Mouse (Mus musculus): ENCODE results near the gene Duoxa1.
A peak's percentile ranks its signal among the peaks of the same experiment; 100 is the strongest.

Gene Duoxa1

DNA sequence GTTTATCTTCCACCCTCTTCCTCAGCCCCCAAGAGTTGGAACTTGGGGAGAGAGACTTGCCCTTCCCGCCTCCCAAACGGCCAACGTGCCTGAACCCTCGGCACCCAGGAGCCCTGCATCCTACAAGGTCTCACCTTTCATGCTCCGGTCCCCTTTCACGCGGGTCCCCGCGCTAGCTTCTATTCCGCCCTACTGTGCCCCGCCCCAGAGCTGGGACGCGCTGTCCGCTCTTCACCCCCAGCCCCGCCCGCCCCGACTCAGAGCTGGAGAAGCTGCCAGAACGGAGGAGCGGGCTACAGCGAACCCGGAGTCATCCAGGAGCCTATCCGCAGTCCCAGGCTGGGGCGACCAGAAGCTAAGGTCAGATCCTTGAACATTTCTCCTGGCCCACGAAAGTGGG lies at the start of gene Duoxa1:
Duoxa1 (minus strand) TSS at position 195 of the 400 bp plus-strand sequence.
- no peak for TF ChIP-seq GATA4 (IDR thresholded peaks at IDR 0.05; ENCODE audit: insufficient replicate concordance, low read length)

DNA sequence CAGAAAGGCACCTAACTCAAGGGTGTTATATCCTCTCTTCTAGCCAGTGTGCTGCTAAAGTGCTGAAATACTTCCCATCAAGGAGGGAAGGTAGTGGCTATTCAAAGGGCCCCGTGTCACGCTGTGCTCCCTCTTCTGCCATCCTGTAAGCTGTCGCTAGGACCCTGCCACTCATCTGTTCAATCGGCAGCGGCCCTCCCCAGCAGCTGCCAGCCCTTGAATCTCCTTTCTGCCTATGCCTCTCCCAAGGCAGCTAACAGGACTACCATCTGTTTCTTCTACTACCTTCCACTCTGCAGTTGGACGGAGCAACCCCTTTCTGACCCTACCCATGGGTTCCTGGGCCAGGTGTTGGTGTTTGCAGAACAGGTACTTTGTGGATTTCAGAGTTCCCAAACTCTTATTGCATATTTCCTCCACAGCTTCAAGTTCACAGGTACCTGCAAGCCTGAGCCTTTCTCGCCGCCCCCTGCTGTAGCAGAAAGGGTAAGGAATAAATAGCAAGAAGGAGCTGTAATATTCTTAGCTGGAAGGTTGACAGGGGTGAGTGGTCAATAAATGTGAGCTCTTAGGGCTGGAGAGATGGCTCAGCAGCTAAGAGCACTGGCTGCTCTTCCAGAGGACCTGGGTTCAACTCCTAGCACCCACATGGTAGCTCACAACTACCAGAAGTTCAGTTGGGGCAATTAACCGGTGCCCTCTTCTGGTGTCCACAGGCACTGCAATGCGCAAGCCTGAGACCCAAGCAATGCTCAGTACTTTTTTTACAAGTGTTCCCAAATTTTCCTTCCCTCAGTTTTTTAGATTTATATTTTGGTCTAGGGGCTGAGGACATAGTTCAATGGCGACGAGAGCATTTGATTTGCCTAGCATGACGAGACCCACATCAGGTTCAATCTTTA lies 49.3 kb upstream of the Duoxa1 start:
- no peak for TF ChIP-seq GATA4 (IDR thresholded peaks at IDR 0.05; ENCODE audit: insufficient replicate concordance, low read length)

DNA sequence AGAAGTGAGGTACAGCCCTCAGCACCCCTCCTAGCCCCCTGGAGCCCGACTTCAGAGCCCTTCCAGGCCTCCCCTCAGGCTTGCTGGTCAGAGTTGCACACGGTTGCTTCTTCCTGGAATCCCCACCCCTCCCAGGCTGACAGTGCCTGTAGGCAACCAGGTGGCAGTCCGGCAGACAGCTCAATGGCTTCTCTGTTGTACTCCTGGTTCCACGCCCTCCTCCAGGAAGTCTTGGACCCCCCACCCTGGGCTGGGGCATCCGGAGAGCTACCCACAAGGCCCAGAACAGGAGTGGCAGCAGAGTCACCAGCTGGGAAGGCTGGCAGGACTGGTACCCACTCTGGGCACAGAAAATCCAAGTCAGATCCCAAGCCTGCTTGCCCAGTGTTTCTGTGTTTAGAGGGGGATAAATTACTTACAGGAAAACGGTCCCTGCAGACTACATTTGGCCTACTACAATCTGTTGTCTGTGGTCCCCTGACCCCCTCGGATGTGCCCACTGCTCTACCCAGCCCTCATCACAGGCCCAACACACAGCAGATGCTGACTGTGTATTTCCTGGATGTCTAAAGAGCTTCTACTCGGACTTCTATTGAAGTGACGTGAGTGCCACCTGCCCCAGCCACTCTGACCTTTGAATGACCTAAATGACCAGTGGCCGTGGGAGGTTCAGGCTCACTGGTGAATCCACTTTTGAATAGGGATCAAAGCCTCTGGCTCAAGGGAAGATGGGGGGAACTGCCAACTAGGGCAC lies 48.5 kb upstream of the Duoxa1 start:
- no peak for TF ChIP-seq GATA4 (IDR thresholded peaks at IDR 0.05; ENCODE audit: insufficient replicate concordance, low read length)

DNA sequence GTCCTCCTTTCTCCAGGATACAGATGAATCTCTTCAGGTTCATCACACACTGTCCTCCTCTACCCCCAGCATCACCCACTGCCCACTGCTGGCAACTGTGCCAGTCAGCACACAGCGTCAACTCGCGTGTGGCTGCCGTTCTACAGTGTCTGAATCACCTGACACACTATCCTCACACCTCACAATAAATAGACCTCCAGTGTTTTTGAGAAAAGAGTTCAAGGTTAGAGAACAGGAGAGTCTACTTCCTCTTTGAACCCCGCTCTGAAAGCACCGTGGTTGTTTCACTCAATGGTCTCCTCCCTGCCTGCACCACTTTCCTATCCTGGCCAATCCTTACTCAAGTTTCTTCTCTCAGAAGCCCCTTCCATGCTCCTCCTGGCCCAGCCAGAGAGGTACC lies 47.7 kb upstream of the Duoxa1 start:
- TF ChIP-seq GATA4 (IDR thresholded peaks at IDR 0.05; ENCODE audit: insufficient replicate concordance, low read length): no peak

DNA sequence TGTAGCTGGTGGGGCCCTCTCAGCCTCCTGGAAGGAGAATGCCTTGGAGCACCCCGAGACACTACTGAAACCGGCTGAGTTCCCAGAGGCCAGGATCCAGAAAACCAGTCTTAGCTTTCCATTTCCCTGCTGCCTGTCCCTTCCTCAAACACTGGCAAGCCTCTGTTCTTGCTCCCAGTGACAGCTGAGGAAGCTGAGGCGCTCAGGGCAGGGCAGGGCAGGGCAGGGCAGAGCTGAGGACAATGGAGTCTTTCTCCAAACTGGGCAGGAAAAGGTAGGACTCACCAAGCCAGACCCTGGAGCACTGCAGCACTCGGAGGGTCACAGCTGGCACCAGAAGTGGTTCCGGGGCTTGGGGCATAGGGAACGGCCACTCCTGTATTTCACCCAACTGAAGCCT lies 46.8 kb upstream of the Duoxa1 start:
- TF ChIP-seq GATA4 (IDR thresholded peaks at IDR 0.05; ENCODE audit: insufficient replicate concordance, low read length): no peak

DNA sequence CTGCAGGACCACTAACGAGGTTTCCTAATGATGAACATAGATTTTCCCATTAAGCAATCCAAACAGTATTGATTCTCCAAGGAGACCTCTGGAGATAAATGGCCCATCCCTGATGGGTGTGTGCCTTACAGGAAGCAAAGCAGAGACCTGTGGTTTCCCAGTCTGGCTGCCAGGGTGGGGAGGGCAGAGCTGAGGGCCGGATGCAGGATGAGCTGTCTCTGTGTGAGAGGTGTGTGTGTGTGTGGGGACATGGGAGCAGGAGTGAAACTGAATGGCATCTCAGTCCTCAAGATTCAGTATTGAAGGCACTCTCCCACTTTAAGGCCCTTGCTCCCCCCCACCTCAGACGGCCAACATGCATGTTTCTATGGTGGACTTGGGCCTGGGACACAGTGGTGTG lies 42.7 kb upstream of the Duoxa1 start:
- no peak for TF ChIP-seq GATA4 (IDR thresholded peaks at IDR 0.05; ENCODE audit: insufficient replicate concordance, low read length)

DNA sequence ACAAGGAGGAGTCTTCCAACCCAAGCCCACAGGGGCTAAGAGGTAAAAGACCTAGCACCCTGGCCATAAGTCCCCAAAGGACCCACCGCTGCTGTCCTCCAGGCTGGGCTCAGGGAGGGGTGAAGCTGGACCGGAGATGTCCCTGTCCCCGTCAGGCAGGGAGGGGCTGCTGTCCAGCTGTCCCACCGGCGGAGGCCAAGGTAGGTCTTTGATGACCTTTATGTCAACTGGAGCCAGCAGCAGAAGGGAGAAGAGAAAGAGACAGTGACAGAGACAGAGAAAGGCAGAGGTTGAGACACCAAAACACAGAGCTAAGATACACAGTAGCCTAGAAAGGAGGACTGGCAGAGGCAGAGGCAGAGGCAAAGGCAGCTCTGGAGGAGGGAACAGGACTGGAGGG lies 41.9 kb upstream of the Duoxa1 start:
- TF ChIP-seq GATA4 (IDR thresholded peaks at IDR 0.05; ENCODE audit: insufficient replicate concordance, low read length): no peak

DNA sequence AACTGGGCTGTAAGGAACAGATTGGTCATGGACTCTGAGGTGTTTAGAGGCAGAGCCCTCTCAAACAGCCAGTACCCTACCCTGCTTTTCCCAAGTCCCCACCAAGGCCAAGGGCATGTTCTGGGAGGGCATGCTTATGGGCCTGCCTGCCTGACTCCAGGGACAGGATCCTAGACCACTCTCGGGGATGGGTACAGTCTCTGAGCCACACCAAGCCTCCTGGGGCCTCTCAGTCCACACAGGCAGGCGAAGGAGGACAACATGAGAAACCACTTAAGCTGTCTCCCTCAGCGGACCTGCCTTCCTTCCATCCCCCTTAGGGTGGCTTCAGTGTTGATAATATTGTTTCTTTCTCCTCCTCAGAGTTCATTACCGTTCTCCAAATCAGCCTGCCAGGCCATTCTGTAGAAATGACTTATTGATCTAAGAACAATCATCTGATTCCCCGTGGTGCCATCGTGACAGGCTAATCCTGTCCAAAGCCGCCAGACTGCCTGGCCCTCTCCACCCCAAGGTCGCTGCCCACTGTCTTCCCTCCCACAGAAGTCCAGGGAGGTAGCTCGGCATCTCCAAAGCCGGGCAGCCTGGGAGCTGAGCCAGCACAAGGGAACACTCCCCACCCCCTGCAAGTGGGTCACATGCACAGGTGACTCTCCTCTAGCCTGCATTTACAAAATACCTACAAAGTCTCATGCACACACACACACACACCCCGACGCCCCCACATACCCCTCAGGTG lies 40.8 kb upstream of the Duoxa1 start:
- no peak for TF ChIP-seq GATA4 (IDR thresholded peaks at IDR 0.05; ENCODE audit: insufficient replicate concordance, low read length)

DNA sequence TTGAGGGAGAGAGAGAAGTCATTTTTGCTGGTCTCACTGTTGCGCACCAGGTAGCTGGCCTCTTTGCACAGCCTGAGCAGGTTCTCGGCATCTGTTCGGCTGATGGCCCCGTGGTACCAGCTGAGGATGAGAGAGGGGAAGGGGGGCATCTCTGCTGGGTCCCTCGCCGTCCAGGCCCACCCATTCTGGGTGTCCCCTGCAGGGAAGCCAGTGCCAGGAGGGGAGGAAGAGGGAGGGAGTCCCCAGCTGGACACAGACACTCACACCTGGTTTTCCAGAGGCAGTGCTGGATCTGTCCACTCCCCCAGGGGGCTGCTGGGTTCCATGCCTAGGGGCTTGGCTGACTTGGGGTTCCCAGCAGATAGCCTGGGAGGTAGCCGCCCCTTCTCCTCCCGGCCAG lies 40.2 kb upstream of the Duoxa1 start:
- no peak for TF ChIP-seq GATA4 (IDR thresholded peaks at IDR 0.05; ENCODE audit: insufficient replicate concordance, low read length)

DNA sequence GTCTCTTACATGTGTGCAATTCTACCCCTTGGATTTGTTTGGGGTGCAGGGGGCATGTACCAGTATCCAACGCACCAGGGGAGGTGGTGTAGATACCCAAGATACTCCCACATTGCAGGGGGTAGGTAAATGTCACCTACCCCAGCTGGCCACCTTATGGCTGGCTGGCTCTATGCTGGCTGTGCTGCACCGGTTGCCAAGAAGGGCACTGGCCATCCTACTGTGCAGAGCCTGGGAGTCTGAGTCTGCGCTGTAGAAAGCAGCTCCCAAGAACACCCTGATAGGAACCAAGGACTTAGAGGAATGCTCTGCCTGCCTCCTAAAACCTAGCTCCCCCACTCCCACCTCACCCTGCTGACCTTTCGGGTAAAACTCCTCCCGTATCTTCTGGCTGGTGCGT lies 39.5 kb upstream of the Duoxa1 start:
- TF ChIP-seq GATA4 (IDR thresholded peaks at IDR 0.05; ENCODE audit: insufficient replicate concordance, low read length): no peak

DNA sequence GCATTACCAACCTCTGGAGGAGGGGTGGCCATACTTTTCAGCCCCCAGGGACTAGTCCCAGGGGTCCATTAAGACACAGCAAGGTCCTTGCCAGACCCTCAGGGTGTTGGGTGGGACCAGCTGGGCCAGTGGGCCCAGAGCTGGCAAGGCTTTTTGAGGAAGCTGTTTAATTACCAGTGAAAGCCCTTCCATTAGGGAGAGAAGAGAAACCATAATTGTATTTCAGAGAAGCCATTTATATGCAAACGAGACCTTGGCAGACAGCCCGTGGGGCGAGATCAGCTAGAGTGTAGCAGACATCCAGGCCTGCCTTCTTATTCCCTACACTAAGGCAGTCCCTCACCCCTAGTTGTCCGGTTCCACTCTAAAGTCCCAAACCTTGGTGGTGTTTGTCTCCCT lies 38.4 kb upstream of the Duoxa1 start:
- TF ChIP-seq GATA4 (IDR thresholded peaks at IDR 0.05; ENCODE audit: insufficient replicate concordance, low read length): no peak

DNA sequence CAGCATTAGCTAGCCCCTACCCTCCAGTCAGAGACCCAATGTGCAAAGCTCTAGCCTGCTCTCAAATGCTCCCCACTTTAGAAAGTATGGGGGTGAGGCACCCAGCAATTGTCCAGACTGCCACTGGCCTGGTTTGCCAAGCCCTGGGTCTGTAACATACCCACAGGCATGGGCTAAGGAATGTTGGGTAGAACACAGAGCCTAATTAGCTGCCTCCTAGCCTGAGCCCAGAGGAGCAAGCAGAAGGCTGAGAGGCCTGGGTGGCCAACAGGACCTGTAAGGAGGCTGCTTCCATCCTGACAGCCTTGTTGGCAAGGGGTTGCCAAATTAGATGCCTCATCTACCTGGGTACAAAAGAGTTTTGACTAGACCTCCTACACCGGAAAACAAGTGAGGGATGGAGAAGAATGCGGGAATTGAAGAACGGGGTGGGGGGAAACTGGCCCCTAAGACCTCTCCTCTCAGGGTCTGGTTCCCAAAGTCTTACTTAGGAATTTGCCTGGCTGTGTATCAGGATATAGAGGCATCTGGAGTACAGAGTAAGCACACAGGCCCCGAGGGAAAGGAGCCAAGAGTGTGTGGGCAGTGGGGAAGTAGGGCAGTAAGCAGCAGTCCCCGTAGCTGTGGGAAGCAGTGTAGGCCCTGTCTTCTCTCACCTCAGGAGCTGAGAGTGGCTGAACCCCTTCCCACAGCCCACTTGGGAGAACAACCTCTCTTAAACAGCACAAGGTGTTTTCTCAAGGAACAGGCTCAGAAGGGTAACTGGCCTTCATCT lies 37.8 kb upstream of the Duoxa1 start:
- TF ChIP-seq GATA4 (IDR thresholded peaks at IDR 0.05; ENCODE audit: insufficient replicate concordance, low read length): no peak

DNA sequence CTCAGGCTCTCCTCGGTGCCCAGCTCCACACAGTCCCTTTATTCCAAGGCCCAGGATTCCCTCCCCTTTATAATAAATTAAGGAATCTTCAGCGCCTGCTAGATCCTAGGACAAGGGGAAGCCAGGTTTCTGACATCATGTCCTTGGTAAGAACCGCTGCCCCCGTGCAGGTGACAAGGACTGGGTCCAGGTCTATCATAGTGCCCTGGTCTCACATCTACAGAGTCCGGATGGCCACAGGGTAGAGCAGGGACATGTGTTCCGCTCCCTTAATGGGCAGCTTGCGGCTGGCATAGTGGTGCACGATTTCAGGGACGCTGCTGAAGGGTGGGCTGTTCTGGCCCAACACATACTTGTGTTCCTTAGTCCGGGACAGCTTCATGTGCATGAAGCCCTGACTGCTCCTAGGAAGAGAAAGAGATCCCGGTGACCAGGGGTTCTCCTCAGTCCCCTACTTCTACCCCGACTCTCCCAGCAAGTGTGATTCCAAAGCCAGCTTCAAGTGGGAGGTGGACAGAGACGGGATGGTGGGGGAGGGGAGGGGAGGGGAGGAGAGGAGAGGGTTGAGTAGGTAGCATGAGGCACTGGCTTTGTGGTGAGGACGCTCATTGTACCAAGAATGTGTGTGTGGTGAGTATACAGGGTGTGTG lies 35.7 kb upstream of the Duoxa1 start:
- no peak for TF ChIP-seq GATA4 (IDR thresholded peaks at IDR 0.05; ENCODE audit: insufficient replicate concordance, low read length)

DNA sequence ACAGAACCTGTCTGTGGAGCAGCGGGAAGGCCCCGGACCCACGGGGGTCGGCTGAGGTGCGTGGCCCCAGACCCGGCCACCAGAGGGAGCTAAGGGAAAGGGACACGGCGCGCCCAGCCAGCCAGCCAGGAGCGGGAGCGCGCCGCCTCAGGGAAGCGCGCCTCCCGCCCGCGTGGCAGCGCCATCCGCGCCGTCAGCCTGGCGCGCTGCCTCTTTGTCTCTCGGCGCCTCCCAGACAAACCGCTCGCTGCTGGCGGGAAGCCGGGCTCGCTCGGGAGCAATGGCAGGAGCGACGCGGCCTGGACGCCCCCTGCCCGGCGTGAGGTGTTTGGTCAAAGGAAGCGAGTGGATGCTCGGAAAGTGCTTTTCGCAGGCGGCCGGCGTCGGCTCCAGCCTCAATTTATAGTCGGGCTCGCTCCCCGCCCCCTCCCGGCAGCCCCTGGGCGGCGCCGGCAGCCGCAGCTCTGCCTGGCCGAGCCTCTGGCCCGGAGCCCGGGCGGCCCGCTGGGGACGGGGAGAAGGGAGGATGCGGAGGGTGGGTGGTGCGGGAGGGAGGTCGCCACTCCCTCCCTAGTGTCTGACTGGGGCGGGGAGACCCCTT lies 35.1 kb upstream of the Duoxa1 start:
- TF ChIP-seq GATA4 (IDR thresholded peaks at IDR 0.05; ENCODE audit: insufficient replicate concordance, low read length): peak; percentile 5; the same call in 1 of the 2 replicates
